Mouse (Mus musculus): ENCODE data around the gene Dcaf7.

DNA sequence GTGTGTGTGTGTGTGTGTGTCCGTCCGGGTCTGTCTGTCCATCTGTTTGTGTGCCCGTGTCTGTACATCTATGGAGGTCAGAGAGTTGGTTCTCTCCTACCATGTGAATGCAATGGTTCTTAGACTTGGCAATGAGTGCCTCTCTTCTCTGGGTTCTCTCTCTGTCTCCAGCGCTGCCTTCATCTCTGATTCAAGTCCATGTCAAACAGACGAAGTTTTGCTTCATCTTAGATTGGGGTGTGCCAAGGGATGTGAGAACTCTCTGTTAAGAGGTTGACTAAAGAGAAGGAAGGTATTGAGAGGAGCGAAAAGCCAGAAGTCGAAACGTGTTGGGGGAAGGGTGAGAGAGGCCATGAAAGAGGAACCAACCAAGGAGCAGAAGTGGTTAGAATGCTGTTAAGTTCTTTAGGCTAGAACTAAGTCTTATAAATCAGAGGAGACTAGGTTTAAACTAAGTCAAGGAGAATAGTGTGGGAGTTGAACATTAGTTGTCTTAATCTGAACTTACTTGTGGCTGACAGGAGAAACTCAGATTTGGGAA lies 69.4 kb downstream of the Dcaf7 start:
- TF ChIP-seq CTCF (conservative IDR thresholded peaks at IDR 0.05 in 1 of 2, IDR thresholded peaks at IDR 0.05 in 1 of 2; ENCODE audit: low read depth in 2 of 2, low read length in 2 of 2): no peak
- peak; percentile 69 for TF ChIP-seq BHLHE40 (IDR thresholded peaks at IDR 0.05; ENCODE audit: low read depth, low read length)
- peak; percentile 79; the same call in 1 of the 2 replicates for TF ChIP-seq MYC (IDR thresholded peaks at IDR 0.05; ENCODE audit: low read depth, low read length)
- TF ChIP-seq ZMIZ1 (IDR thresholded peaks at IDR 0.05; ENCODE audit: low read depth, low read length): no peak
- TF ChIP-seq POLR2A (IDR thresholded peaks at IDR 0.05; ENCODE audit: low read depth, low read length): peak; percentile 51; the same call in 1 of the 2 replicates
- peak; percentile 94 for TF ChIP-seq CHD2 (IDR thresholded peaks at IDR 0.05; ENCODE audit: low read length)
- peak; percentile 83; the same call in 1 of the 2 replicates for TF ChIP-seq TBP (conservative IDR thresholded peaks at IDR 0.05; ENCODE audit: low read depth, low read length)
- TF ChIP-seq MAFK (IDR thresholded peaks at IDR 0.05; ENCODE audit: insufficient replicate concordance, low read length): no peak

Measured in CH12.LX (cell line).